Mouse (Mus musculus) CH12F3 (cell line): Measurements from ENCODE around the gene Rhot2.

Source experiments
- in situ Hi-C: fragments of 300-500 bp; cut with MboI; formaldehyde crosslinking; loops from 2 replicates; pipeline ENCODE4 v1.14.3; 2020; ENCODE audit warnings: low sequenced_read_pairs

Rhot2 gene

DNA sequence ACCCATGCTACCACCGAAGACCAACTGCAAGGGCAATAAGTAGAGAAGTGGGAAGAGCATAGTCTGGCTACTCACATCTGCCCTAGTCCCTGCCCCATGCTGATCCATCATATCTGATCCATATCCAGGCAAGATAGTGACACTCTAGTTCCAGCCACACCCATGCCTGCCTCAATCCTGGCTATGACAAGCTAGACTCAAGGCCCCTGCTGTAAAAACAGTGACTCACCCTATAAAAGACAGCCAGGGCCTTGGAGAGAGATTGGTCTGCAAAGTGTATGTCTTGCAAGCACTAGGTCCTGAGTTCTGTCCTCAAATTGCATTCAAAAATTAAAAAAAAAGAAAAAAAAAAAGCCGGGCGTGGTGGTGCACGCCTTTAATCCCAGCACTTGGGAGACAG is 38.1 kb downstream of the Rhot2 start:
- in situ Hi-C loops = no loop called here

DNA sequence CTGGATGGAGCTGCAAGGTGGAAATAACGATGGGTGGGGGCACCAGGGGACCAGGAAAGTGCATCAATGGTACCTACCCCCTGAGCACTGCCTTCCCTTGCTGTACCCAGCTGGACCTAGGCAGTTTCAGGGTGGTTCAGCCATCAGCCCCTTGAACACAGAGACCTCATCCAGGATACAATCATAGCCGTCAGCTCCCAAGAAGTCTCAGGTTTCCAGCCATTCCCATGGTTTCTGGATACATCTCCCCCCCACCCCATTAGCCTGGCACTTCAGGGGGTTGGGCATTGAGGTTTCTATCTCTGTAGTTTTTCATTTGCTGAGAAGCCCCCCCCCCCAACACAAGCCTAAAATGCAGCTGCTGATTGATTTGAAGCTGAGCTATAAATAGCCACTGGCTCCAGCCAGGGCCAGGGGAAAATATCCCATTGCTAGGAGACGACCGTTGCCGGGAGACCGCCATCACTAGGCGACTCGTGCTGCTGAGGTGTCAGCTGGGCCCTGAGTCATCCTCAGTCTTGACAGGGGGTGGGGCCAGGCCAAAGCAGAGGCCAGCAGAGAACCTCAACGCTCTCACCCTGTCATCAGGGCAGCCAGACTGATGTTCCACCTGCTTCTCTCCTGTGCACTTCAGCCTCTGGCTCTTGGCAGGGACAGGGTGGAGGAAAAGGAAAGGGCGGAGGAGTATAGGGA is 41.7 kb downstream of the Rhot2 start:
- in situ Hi-C loops = no loop called here

DNA sequence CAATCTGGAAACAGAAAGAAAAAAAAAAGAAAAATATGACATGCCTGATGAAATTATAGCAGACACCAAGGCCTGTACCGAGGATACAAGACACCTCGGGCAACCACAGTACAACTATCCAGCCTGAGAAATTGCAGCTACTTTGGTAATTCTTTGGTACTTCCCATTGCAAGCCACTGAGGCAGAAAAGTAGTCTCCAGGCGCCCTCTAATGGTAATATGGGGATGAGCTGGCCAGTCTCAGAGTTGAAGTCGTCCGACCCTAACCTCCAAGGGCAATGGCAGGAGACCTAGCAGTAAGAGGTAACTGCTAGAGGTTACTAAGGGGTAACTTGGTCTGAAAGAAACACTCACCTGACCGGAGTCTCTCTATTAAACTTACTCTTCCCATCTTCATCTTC is 43.6 kb downstream of the Rhot2 start:
- in situ Hi-C loops = no loop called here

DNA sequence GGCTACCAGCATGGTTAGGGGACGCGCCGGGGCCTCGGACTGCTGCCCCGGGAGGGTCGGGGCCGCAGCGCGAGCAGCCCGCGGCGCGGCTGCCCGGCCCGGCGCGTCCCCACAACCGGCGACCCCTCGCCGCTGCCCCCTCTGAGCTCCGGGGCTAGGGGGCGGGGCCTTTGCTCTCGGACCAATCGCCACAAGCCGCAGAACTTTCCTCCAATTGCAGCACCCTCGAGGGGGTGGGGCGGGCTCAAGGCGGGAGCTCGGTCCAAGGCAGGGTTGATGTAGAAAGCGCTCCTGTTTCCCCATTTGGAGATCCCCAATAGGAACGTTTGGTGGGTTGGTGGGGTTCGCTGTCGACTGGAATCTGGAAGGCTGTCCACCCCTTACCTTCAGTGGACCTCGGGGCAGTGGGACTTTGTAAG is 47.7 kb downstream of the Rhot2 start, which contains the start of gene Metrn:
Gene Metrn, minus strand, starts transcription at position 186 of the 419 bp plus-strand sequence.
- in situ Hi-C loops = no loop called here

DNA sequence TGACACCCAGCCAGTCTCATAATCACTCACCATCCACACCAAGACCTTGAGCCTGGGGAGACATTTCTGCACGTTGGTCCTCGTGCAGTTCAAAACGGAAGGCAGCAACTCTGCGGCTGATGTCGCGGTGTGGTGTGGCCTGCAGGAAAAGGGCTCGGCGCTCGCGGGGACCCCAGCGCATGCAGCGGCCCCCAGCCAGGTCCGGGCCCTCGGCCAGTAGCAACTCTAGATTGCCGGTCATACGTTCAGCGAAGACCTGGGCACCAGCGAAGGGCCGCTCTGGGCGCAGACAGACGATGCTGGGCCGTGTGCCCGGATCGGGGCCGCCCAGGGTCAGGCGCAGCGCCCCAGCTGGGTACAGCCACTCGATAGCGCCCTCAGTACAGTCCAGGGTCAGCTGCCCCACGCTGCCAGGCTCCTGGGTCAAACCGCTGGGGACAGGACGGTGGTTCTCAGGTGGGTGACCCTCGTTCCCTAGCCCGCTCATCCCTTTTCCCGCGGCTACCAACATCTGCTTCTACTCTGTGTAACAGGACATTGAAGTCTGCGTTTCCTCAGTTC is 48.4 kb downstream of the Rhot2 start:
- in situ Hi-C loops = no loop called here

DNA sequence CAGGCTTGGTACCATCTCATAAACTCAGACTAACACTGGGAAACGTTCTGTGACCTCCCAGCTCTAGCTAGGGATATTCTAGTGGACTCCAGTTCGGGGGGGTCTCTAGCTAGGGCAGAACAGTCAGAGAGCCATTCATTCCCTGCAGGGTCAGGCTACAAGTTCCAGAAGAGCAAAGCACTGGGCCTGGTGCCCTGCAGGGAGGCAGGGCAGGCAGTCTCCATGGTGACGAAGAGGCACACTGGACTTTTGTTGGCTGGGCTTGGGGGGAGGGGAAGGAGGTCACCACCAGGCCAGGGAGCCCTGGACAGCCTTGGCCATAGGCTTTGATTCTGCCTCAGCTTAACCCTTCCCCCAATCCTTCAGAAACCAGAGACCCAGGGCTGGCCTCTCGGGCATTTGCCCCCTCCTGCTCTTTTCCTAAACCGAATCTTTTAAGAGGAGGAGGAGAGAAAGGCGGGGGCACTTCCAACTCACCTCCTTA is 49.0 kb downstream of the Rhot2 start, which contains the start of gene AC134908.4:
Gene AC134908.4, minus strand, starts transcription at position 51 of the 484 bp plus-strand sequence.
- in situ Hi-C loops = no loop called here

DNA sequence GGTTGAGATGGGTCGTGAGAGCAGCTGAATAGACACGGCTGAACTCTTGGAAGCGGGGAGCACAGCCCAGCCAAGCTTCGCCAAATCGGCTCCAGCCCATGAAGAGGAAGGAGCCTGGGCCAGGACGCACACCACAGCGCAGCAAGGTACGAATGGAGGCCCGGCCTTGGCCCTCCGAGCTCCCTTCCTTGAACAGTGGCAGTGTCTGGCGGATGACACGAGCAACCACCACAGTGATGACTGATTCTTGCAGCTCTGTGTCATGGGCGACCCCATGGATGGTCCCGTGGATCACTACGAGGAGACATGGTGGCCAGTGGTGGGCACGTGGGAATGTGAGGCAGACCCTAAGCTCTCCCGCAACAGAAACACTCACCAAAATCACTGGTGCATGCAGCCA is 49.7 kb downstream of the Rhot2 start:
- in situ Hi-C loops = no loop called here

DNA sequence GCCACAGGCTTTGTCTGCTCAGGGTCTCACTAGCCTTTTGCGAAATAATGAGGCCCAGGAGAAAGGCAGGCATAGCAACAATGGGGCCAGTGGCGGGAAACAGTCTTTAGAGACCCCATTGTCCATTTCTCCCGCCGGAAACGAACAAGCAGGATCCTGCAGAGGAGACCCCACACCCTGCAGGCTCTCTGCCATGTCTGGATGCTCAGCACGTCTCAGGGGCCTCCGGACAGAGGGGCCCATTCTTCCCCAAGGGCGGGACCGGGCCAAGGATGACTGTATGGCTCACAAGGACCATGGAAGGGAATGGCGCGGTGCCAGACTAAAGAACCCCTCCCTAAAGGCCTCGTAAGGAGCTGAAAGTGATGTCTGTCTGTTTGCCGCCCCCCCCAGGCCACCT is 50.5 kb downstream of the Rhot2 start:
- in situ Hi-C loops = no loop called here

DNA sequence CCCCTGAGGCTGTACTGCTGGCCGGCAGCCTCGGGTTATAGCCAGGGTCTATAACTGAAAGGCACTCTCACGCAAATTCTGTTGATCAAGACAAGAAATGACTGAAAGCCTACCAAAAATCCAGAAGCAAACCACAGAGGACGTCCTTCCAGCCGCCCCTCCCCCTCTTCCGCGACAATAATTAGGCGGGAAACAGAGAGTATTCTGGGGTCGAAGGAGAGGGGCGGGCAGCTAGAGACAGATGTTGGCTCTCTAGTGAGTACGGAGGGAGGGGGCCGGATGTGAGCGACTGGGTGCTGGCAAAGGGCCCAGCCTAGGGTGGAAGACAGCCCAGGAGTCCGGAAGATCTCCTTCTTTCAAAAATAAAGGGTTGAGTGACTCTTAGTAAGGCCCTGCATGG is 52.0 kb downstream of the Rhot2 start, which contains the start of gene Fam173a:
Gene Fam173a, minus strand, starts transcription at position 287 of the 400 bp plus-strand sequence.
- in situ Hi-C loops = no loop called here

DNA sequence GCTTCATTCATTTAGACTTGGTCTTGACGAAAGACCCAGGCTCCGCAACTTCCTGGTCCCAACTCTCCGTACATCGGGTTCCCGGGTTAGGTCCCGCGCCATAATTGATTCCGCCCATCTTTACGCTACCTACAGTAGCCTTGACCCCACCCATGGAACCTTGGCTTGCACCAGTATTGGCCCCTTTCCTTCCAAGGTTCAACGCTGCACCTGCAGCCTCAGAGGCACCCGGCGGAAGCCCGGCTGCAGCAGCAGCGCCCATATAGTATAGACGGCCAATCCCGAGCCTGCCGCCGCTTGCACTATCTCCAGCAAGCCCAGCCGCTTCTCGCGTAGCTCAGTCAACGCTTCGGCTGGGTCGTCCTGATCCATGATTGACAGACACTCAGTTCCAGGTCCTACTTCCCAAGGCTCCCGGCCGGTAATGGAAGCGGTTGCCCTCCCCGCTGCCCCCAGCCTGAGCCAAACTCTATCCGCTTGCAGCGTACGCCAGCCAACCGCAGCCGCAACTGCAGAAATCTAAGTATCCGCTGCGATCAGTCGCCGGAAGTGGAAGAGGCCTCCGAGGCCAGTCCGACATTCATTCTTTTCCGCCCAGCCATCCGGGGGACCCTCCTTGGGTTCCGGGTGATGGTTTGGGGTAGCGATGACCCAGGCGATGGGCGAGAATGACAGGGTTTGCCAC is 52.7 kb downstream of the Rhot2 start:
- in situ Hi-C loops = no loop called here

DNA sequence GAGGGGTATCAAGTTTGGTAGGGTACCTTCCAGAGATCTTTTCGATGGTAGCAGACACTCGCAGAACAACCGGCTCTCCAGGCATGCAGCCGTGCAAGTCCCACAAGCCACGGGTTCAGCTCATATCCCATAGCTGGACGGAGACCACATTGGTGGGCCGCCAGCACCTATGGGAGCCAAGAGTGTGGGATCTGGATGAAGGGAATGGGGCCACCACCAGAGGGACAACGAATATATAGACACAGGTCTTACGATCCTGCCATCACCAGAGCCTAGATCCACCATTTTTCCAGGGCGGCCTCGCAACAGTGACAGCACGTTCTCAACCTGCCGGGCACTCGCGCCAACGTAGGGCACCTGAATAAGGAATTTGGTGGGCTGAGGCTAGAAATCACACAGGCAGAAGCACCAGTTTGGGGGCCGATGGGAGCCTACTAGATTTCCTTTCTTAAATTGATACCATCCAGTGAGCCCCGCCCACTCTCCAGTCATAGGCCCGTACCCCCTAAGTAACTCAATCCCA is 53.3 kb downstream of the Rhot2 start:
- in situ Hi-C loops = no loop called here
